Comparison of ENCODE assay signal across 8 mouse cellular contexts in the genomic region with DNA sequence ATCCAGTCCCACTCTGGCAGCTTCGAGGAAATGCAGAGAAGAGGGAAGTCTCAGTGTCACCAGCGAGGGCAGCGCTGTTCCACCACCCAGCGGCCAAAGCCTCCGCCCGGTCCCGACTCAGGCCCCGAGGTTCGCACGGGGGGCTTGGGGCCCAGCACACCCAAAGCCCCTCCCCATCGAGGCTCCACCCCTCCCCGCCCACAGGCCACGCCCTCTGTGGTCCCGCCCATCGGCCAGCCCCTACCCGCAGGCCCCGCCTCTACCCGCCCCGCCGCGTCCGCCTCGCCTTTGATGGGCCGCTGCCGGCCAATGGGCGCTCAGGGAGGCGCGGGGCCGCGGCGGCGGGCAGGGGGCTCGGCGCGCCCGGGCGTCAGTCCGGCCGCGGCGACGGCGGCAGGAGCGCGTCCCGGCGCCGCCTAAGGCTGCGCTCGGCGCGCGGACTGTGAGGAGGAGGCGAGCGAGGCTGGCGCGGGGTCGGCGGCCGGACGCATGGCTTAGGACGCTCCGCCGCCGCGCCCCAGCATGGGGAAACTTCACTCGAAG. TPM values are rescaled to one million over a fixed set of nuclear protein-coding genes. Genes with fewer than 3 reads are reported as not detected.
DNase-seq lines count a peak whose midpoint lies in the region; ATAC-seq and TF ChIP-seq lines count a peak whose summit lies in the region.

TSS of gene Nkd1 (plus strand) at position 370 of the 543 bp plus-strand sequence.

- H3K27me3 ChIP-seq in erythroblast, embryonic 14.5 days (ENCODE audit: control insufficient read depth) = peaks cover 57% of the 10 kb centered on the region
- peaks cover 40% of the 10 kb centered on the region for H3K27me3 ChIP-seq in forebrain, embryonic 12.5 days
- H3K27me3 ChIP-seq in heart, embryonic 15.5 days = peaks cover 33% of the 10 kb centered on the region
- H3K27me3 ChIP-seq in liver, embryonic 14.5 days (ENCODE audit: control insufficient read depth, insufficient read depth, low read length) = peaks cover 40% of the 10 kb centered on the region
- H3K27me3 ChIP-seq in neural tube, embryonic 12.5 days (replicated peaks) = no peaks in the 10 kb centered on the region
- H3K27me3 ChIP-seq in testis, adult 2 months (ENCODE audit: control insufficient read depth, insufficient read depth, low read length) = no peaks in the 10 kb centered on the region; the same call in 1 of the 2 replicates

- no peak for TF ChIP-seq EP300 in liver, embryonic 14.5 days (IDR thresholded peaks at IDR 0.05; ENCODE audit: low read depth)

- peak; percentile 35; the same call in 1 of the 2 replicates for TF ChIP-seq POLR2A in testis, adult 2 months (IDR thresholded peaks at IDR 0.05; ENCODE audit: control insufficient read depth, low read depth, low read length)

- peak; percentile 16; the same call in 1 of the 2 replicates for TF ChIP-seq CTCF in liver, embryonic 14.5 days (IDR thresholded peaks at IDR 0.05; ENCODE audit: low read depth)
- no peak for TF ChIP-seq CTCF in testis, adult 2 months (IDR thresholded peaks at IDR 0.05; ENCODE audit: control insufficient read depth, insufficient read depth, insufficient replicate concordance, low read depth, low read length)

- H3K9ac ChIP-seq in forebrain, embryonic 12.5 days = peak within 1 kb of the TSS; percentile 89
- peak within 1 kb of the TSS; percentile 77 for H3K9ac ChIP-seq in heart, embryonic 15.5 days
- no peak within 1 kb of the TSS for H3K9ac ChIP-seq in liver, embryonic 14.5 days (replicated peaks)
- peak within 1 kb of the TSS; percentile 84 for H3K9ac ChIP-seq in neural tube, embryonic 12.5 days

- peaks cover 2% of the 10 kb centered on the region; the same call in 1 of the 2 replicates for H3K9me3 ChIP-seq in erythroblast, embryonic 14.5 days (ENCODE audit: control insufficient read depth, low read length)
- no peaks in the 10 kb centered on the region for H3K9me3 ChIP-seq in forebrain, embryonic 12.5 days
- no peaks in the 10 kb centered on the region for H3K9me3 ChIP-seq in heart, embryonic 15.5 days (replicated peaks)
- no peaks in the 10 kb centered on the region for H3K9me3 ChIP-seq in liver, embryonic 14.5 days (ENCODE audit: control insufficient read depth, low read length)
- H3K9me3 ChIP-seq in neural tube, embryonic 12.5 days = no peaks in the 10 kb centered on the region

- peak within 1 kb of the TSS; percentile 35 for H3K4me3 ChIP-seq in erythroblast, embryonic 14.5 days (replicated peaks)
- H3K4me3 ChIP-seq in forebrain, embryonic 12.5 days (replicated peaks) = peak within 1 kb of the TSS; percentile 84
- H3K4me3 ChIP-seq in heart, embryonic 15.5 days = peak within 1 kb of the TSS; percentile 78
- peak within 1 kb of the TSS; percentile 40 to 41 for H3K4me3 ChIP-seq in liver, embryonic 14.5 days (ENCODE audit: insufficient read depth in 1 of 2, low read depth in 2 of 2, low read length in 2 of 2)
- peak within 1 kb of the TSS; percentile 64 for H3K4me3 ChIP-seq in neural tube, embryonic 12.5 days
- H3K4me3 ChIP-seq in testis, adult 2 months (ENCODE audit: control insufficient read depth, low read depth, low read length) = peak within 1 kb of the TSS; percentile 91

- under 1% methylated on average over 59 of the region's 67 CpGs for WGBS in forebrain, embryonic 12.5 days
- under 1% methylated on average over 67 of the region's 67 CpGs for WGBS in heart, embryonic 15.5 days
- under 1% methylated on average over 58 of the region's 67 CpGs for WGBS in liver, embryonic 14.5 days (ENCODE audit: insufficient replicate concordance)
- under 1% methylated on average over 67 of the region's 67 CpGs for WGBS in neural tube, embryonic 12.5 days

- no peaks in the 10 kb centered on the region; the same call in 1 of the 2 replicates for H3K4me1 ChIP-seq in erythroblast, embryonic 14.5 days (ENCODE audit: control insufficient read depth)
- peaks cover 57% of the 10 kb centered on the region for H3K4me1 ChIP-seq in forebrain, embryonic 12.5 days
- H3K4me1 ChIP-seq in heart, embryonic 15.5 days (replicated peaks) = peaks cover 30% of the 10 kb centered on the region
- H3K4me1 ChIP-seq in liver, embryonic 14.5 days (replicated peaks; ENCODE audit: control insufficient read depth in 2 of 2, insufficient read depth in 2 of 2, low read length in 1 of 2) = no peaks in the 10 kb centered on the region; a peak in 1 of 4 replicates
- H3K4me1 ChIP-seq in neural tube, embryonic 12.5 days = peaks cover 40% of the 10 kb centered on the region
- peaks cover 10% of the 10 kb centered on the region for H3K4me1 ChIP-seq in testis, adult 2 months (ENCODE audit: control insufficient read depth, insufficient read depth, low read length)

- peak; percentile 85 to 89 for DNase-seq in kidney, postnatal 25 days
- peak in 2 of 3 experiments; percentile 5 to 23 for DNase-seq in liver, embryonic 14.5 days (ENCODE audit: low read depth in 3 of 3, low spot score in 3 of 3)

- peak within 1 kb of the TSS; percentile 97 for H3K4me2 ChIP-seq in forebrain, embryonic 12.5 days
- peak within 1 kb of the TSS; percentile 99 for H3K4me2 ChIP-seq in heart, embryonic 15.5 days
- peak within 1 kb of the TSS; percentile 61 for H3K4me2 ChIP-seq in liver, embryonic 14.5 days (ENCODE audit: low read depth)
- H3K4me2 ChIP-seq in neural tube, embryonic 12.5 days (replicated peaks) = peak within 1 kb of the TSS; percentile 84

- no peak for ATAC-seq in erythroblast, adult 5-6 weeks (replicated peaks; ENCODE audit: low FRiP score, poor library complexity, severe bottlenecking)
- ATAC-seq in forebrain, embryonic 12.5 days (ENCODE audit: low FRiP score) = peak; percentile 94
- ATAC-seq in heart, embryonic 15.5 days (replicated peaks; ENCODE audit: insufficient number of reproducible peaks, insufficient read depth, low FRiP score, low read depth) = peak; percentile 92
- peak; percentile 65 for ATAC-seq in liver, embryonic 14.5 days (ENCODE audit: insufficient read depth)
- ATAC-seq in neural tube, embryonic 12.5 days (ENCODE audit: low FRiP score, low read depth) = peak; percentile 84

- H3K36me3 ChIP-seq in erythroblast, embryonic 14.5 days (ENCODE audit: control insufficient read depth) = no peaks in the 10 kb centered on the region
- H3K36me3 ChIP-seq in forebrain, embryonic 12.5 days (replicated peaks) = no peaks in the 10 kb centered on the region
- H3K36me3 ChIP-seq in heart, embryonic 15.5 days = no peaks in the 10 kb centered on the region
- no peaks in the 10 kb centered on the region for H3K36me3 ChIP-seq in liver, embryonic 14.5 days (replicated peaks; ENCODE audit: control insufficient read depth, insufficient read depth, low read depth)
- no peaks in the 10 kb centered on the region for H3K36me3 ChIP-seq in neural tube, embryonic 12.5 days
- H3K36me3 ChIP-seq in testis, adult 2 months (ENCODE audit: control insufficient read depth, insufficient read depth, low read length) = no peaks in the 10 kb centered on the region

- peak within 1 kb of the TSS; percentile 63 for H3K27ac ChIP-seq in forebrain, embryonic 12.5 days
- H3K27ac ChIP-seq in heart, embryonic 15.5 days = peak within 1 kb of the TSS; percentile 64
- no peak within 1 kb of the TSS for H3K27ac ChIP-seq in liver, embryonic 14.5 days
- H3K27ac ChIP-seq in neural tube, embryonic 12.5 days = peak within 1 kb of the TSS; percentile 32; the same call in 1 of the 2 replicates
- H3K27ac ChIP-seq in testis, adult 2 months (ENCODE audit: control insufficient read depth, insufficient read depth, low read depth, low read length) = no peak within 1 kb of the TSS

RNA-seq across cellular contexts. Expression of gene Nkd1, which starts in this region (rescaled TPM):
- polyA plus RNA-seq in erythroblast, embryonic 14.5 days (2012) = not detected in 2 replicates
- total RNA-seq in erythroblast, adult 5-6 weeks (2015; ENCODE audit: low replicate concordance) = not detected in 2 replicates
- 0.42 TPM in 1 of 2 replicates, not detected in the other for total RNA-seq in erythroblast, adult 5-6 weeks (2017; ENCODE audit: low replicate concordance)
- polyA plus RNA-seq in forebrain, embryonic 12.5 days (2016; fragmentation: Nextera tagmentation; extraction: Ambion mirVana) = 51.2 and 64.4 TPM in 2 replicates
- polyA plus RNA-seq in heart, embryonic 15.5 days (2015; fragmentation: Nextera tagmentation; extraction: Ambion mirVana) = 14.6 and 19.5 TPM in 2 replicates
- 0.97 and 1.1 TPM in 2 replicates for polyA plus RNA-seq in liver, embryonic 14.5 days (2012; rRNA removed)
- polyA plus RNA-seq in liver, embryonic 14.5 days (2014; fragmentation: Nextera tagmentation; extraction: Ambion mirVana) = 0.96 and 1.1 TPM in 2 replicates
- 77.2 and 84.5 TPM in 2 replicates for polyA plus RNA-seq in neural tube, embryonic 12.5 days (2016; fragmentation: Nextera tagmentation; extraction: Ambion mirVana)
- 2.9 and 3.8 TPM in 2 replicates for polyA plus RNA-seq in testis, adult 2 months (2012; rRNA removed)

Comparison
In these comparisons a context has a peak if more than half of its experiments do, and no peak if none do; other contexts are left out.
1. H3K4me3 ChIP-seq: peak in every context shown above with its lines; median percentile 91 in testis, adult 2 months; 84 in forebrain, embryonic 12.5 days; 78 in heart, embryonic 15.5 days; 64 in neural tube, embryonic 12.5 days; 40 in liver, embryonic 14.5 days; 35 in erythroblast, embryonic 14.5 days.
2. H3K27ac ChIP-seq: peak in forebrain, embryonic 12.5 days (single experiment), heart, embryonic 15.5 days (single experiment) and neural tube, embryonic 12.5 days (single experiment); none in liver, embryonic 14.5 days (single experiment) and testis, adult 2 months (single experiment).
3. Peak in every context shown above with its lines, with median percentiles within 50 percentile points of each other: H3K4me2 ChIP-seq.